Mouse (Mus musculus) cerebellum, postnatal 4 days (tissue): ENCODE measurements at regions not wholly inside any gene's neighbourhood (a gene's known extent, or its start where the extent isn't known, plus 50 kb on each side); places are given as distances from the start of the nearest gene placed in this dataset.

ENCODE experiments used
- DNase-seq, 2 experiments: peaks; one replicate each; pipeline ENCODE4 v3.0.0; 2022; ENCODE audit warnings: low spot score in 2 of 2, mixed read lengths in 1 of 2

- no peak for DNase-seq
Observed at GRCm38 (mm10) chr10:42068497-42068896, 50.3 kb upstream of the Armc2 start.
